Mouse (Mus musculus) liver, postnatal 0 days (tissue): ENCODE results near the gene Armh4. TPM values are rescaled to one million over a fixed set of nuclear protein-coding genes. Genes with fewer than 3 reads are reported as not detected.

Experiments
- ATAC-seq: fragments of 200-750 bp; cut with Nextera tagmentation; 2 replicates; pipeline ENCODE4 v1.8.0; 2017; ENCODE audit warnings: mild to moderate bottlenecking, moderate library complexity
- DNase-seq: peaks from one replicate; pipeline ENCODE4 v3.0.0-alpha.2; 2016
- H3K27ac ChIP-seq: fragments of 300-500 bp; sonication (generic); 2 replicates; pipeline ENCODE4 v1.5.1; 2014; ENCODE audit warnings: antibody characterized with exemption, moderate library complexity, mild to moderate bottlenecking, low read depth
- H3K27me3 ChIP-seq: fragments of 300-500 bp; sonication (generic); 2 replicates; pipeline ENCODE4 v1.6.1; 2014; ENCODE audit warnings: low read length, control low read depth, mixed read lengths; ENCODE audit not compliant: insufficient read depth
- H3K36me3 ChIP-seq: fragments of 300-500 bp; sonication (generic); replicated peaks from 2 replicates; pipeline ENCODE4 v1.6.1; 2014; ENCODE audit warnings: mild to moderate bottlenecking, control low read depth, low read length, moderate library complexity, mixed read lengths; ENCODE audit not compliant: insufficient read depth
- H3K4me1 ChIP-seq: fragments of 300-500 bp; sonication (generic); 2 replicates; pipeline ENCODE4 v1.6.1; 2014; ENCODE audit warnings: antibody characterized with exemption, mild to moderate bottlenecking, control low read depth; ENCODE audit not compliant: insufficient read depth
- H3K4me2 ChIP-seq: fragments of 300-500 bp; sonication (generic); 2 replicates; pipeline ENCODE4 v1.6.1; 2014; ENCODE audit warnings: low read depth, mild to moderate bottlenecking, low read length, moderate library complexity, mixed read lengths
- H3K4me3 ChIP-seq: fragments of 300-500 bp; sonication (generic); 2 replicates; pipeline ENCODE4 v1.5.1; 2014; ENCODE audit warnings: low read depth, low read length
- H3K9ac ChIP-seq: fragments of 300-500 bp; sonication (generic); replicated peaks from 2 replicates; pipeline ENCODE4 v1.6.1; 2014; ENCODE audit warnings: mild to moderate bottlenecking, moderate library complexity
- H3K9me3 ChIP-seq: fragments of 300-500 bp; sonication (generic); 2 replicates; pipeline ENCODE4 v1.6.1; 2016; ENCODE audit warnings: mild to moderate bottlenecking, control low read depth, low read length, mixed read lengths
- CTCF ChIP-seq: sonication (generic); IDR thresholded peaks from 2 replicates; pipeline ENCODE4 v1.5.1; 2016; ENCODE audit warnings: antibody characterized with exemption, low read depth
- EP300 ChIP-seq: IDR thresholded peaks from 2 replicates; pipeline ENCODE4 v1.6.1; 2016; ENCODE audit warnings: antibody characterized with exemption, low read depth, mild to moderate bottlenecking
- WGBS: fragments of 180-500 bp; shearing (Covaris S2); extraction: QIAGEN DNeasy Blood & Tissue Kit; methylation state at CpG from one replicate; pipeline ENCODE4 v1.1.7; 2014; ENCODE audit not compliant: insufficient replicate concordance; 5-methylcytosine and 5-hydroxymethylcytosine counted together
- polyA plus RNA-seq: library from polyadenylated mRNA; unstranded; fragments of >200 nt; fragmentation: Nextera tagmentation; extraction: Ambion mirVana; gene quantifications from 2 replicates; pipeline ENCODE4 v1.2.1, GENCODE M21; 2015

Armh4 gene
- polyA plus RNA-seq, 1 experiment from 2014 or later: 0.18 TPM

- Histone ChIP-seq H3K4me1 (no peaks in the 10 kb centered on the region), H3K9ac (no peak overlapping the region), H3K27ac (no peak overlapping the region), H3K4me2 (no peak overlapping the region), H3K36me3 (no peaks in the 10 kb centered on the region), H3K4me3 (no peak overlapping the region), H3K9me3 (no peaks in the 10 kb centered on the region), H3K27me3 (no peaks in the 10 kb centered on the region)
- DNase-seq: no peak
- WGBS: 66% methylated on average over 1 of the region's 1 CpGs
- ATAC-seq: no peak
- TF ChIP-seq CTCF (no peak), EP300 (no peak)
These were observed 11.4 kb downstream of the Armh4 start for GRCm38 (mm10) chr14:49771746-49772145.

- Histone ChIP-seq H3K9me3 (no peaks in the 10 kb centered on the region), H3K27ac (no peak overlapping the region), H3K4me2 (no peak overlapping the region), H3K27me3 (no peaks in the 10 kb centered on the region), H3K4me1 (no peaks in the 10 kb centered on the region), H3K9ac (no peak overlapping the region), H3K4me3 (no peak overlapping the region), H3K36me3 (no peaks in the 10 kb centered on the region)
- no peak for ATAC-seq
- no peak for DNase-seq
- WGBS: 78% methylated on average over 4 of the region's 4 CpGs
- TF ChIP-seq EP300 (no peak), CTCF (no peak)
These were observed 16.6 kb downstream of the Armh4 start for GRCm38 (mm10) chr14:49766601-49767000.

- ATAC-seq: no peak
- no peaks in the 10 kb centered on the region for H3K9me3 ChIP-seq
- TF ChIP-seq EP300 (no peak), CTCF (no peak)
These were observed 27.3 kb downstream of the Armh4 start for GRCm38 (mm10) chr14:49755845-49756244.

GRCm38 (mm10) chr14:49752614-49753013, 30.6 kb downstream of the Armh4 start:
- Histone ChIP-seq H3K4me2 (no peak overlapping the region), H3K27me3 (no peaks in the 10 kb centered on the region), H3K9ac (no peak overlapping the region), H3K27ac (no peak overlapping the region), H3K4me3 (no peak overlapping the region), H3K36me3 (no peaks in the 10 kb centered on the region), H3K9me3 (no peaks in the 10 kb centered on the region), H3K4me1 (no peaks in the 10 kb centered on the region)
- TF ChIP-seq EP300 (no peak), CTCF (no peak)
- no peak for ATAC-seq
- no peak for DNase-seq

More at GRCm38 (mm10) chr14:49755845-49756244, 27.3 kb downstream of the Armh4 start:
- Histone ChIP-seq H3K4me3 (no peak overlapping the region), H3K4me2 (no peak overlapping the region), H3K27me3 (no peaks in the 10 kb centered on the region), H3K9ac (no peak overlapping the region), H3K4me1 (no peaks in the 10 kb centered on the region), H3K27ac (no peak overlapping the region), H3K36me3 (no peaks in the 10 kb centered on the region)
- WGBS: 67% methylated on average over 1 of the region's 1 CpGs
- DNase-seq: no peak

- Histone ChIP-seq H3K36me3 (no peaks in the 10 kb centered on the region), H3K4me3 (no peak overlapping the region), H3K9ac (no peak overlapping the region), H3K27ac (no peak overlapping the region), H3K9me3 (no peaks in the 10 kb centered on the region), H3K27me3 (no peaks in the 10 kb centered on the region), H3K4me1 (no peaks in the 10 kb centered on the region), H3K4me2 (no peak overlapping the region)
- DNase-seq: no peak
- WGBS: 69% methylated on average over 1 of the region's 1 CpGs
- ATAC-seq: no peak
- TF ChIP-seq EP300: no peak
- no peak for TF ChIP-seq CTCF
These were observed 37.3 kb downstream of the Armh4 start for GRCm38 (mm10) chr14:49745874-49746273.

- Histone ChIP-seq H3K27me3 (no peaks in the 10 kb centered on the region), H3K4me2 (no peak overlapping the region), H3K9ac (no peak overlapping the region), H3K4me3 (no peak overlapping the region), H3K36me3 (no peaks in the 10 kb centered on the region), H3K9me3 (no peaks in the 10 kb centered on the region), H3K4me1 (no peaks in the 10 kb centered on the region), H3K27ac (no peak overlapping the region)
- 66% methylated on average over 6 of the region's 6 CpGs for WGBS
- TF ChIP-seq CTCF (no peak), EP300 (no peak)
- ATAC-seq (no peak), DNase-seq (no peak)
These were observed 39.1 kb downstream of the Armh4 start for GRCm38 (mm10) chr14:49743946-49744526.

GRCm38 (mm10) chr14:49739328-49739727, 43.9 kb downstream of the Armh4 start:
- Histone ChIP-seq H3K4me3 (no peak overlapping the region), H3K4me1 (no peaks in the 10 kb centered on the region), H3K27me3 (no peaks in the 10 kb centered on the region), H3K9me3 (no peaks in the 10 kb centered on the region), H3K27ac (no peak overlapping the region), H3K9ac (no peak overlapping the region), H3K4me2 (no peak overlapping the region), H3K36me3 (no peaks in the 10 kb centered on the region)
- TF ChIP-seq CTCF (no peak), EP300 (no peak)
- ATAC-seq (no peak), DNase-seq (no peak)
- 78% methylated on average over 7 of the region's 7 CpGs for WGBS
